Mouse (Mus musculus): Measurements from ENCODE around the gene H3f3b.
A peak's percentile ranks its signal among the peaks of the same experiment; 100 is the strongest.
"Not testable (repeated sequence)": the region's sequence is repeated elsewhere in the genome, so short reads cannot be mapped to it uniquely, and the experiment has no call there.

H3f3b gene

GRCm38 (mm10) chr11:116021328-116022220, 6.2 kb downstream of the H3f3b start:
- no peak for DNase-seq (ENCODE audit: low spot score)

GRCm38 (mm10) chr11:116020519-116020922, 7.2 kb downstream of the H3f3b start:
- no peak for DNase-seq (ENCODE audit: low spot score)

GRCm38 (mm10) chr11:116019976-116020411, 7.8 kb downstream of the H3f3b start:
- DNase-seq (ENCODE audit: low spot score): no peak

GRCm38 (mm10) chr11:116019360-116019791, 8.4 kb downstream of the H3f3b start:
- no peak for DNase-seq (ENCODE audit: low spot score)

GRCm38 (mm10) chr11:116018867-116019266, 8.9 kb downstream of the H3f3b start:
- not testable (repeated sequence) for DNase-seq (ENCODE audit: low spot score)

GRCm38 (mm10) chr11:116018106-116018505, 9.7 kb downstream of the H3f3b start:
- no peak for DNase-seq (ENCODE audit: low spot score)

GRCm38 (mm10) chr11:116014821-116015220, 12.9 kb downstream of the H3f3b start:
- DNase-seq (ENCODE audit: low spot score): no peak

GRCm38 (mm10) chr11:116012262-116012947, 15.4 kb downstream of the H3f3b start, which contains the start of gene Galk1:
Galk1 (minus strand) TSS chr11:116012719.
- DNase-seq (ENCODE audit: low spot score): peak; percentile 90

- DNase-seq (ENCODE audit: low spot score): no peak
These were observed 16.1 kb downstream of the H3f3b start for GRCm38 (mm10) chr11:116011529-116012261.

GRCm38 (mm10) chr11:116010948-116011347, 16.8 kb downstream of the H3f3b start:
- no peak for DNase-seq (ENCODE audit: low spot score)

- DNase-seq (ENCODE audit: low spot score): no peak
These were observed 17.6 kb downstream of the H3f3b start for GRCm38 (mm10) chr11:116010146-116010545.

- no peak for DNase-seq (ENCODE audit: low spot score)
These were observed 18.1 kb downstream of the H3f3b start for GRCm38 (mm10) chr11:116009661-116010060.

- DNase-seq (ENCODE audit: low spot score): no peak
These were observed 18.9 kb downstream of the H3f3b start for GRCm38 (mm10) chr11:116008832-116009375.

- no peak for DNase-seq (ENCODE audit: low spot score)
These were observed 19.4 kb downstream of the H3f3b start for GRCm38 (mm10) chr11:116008411-116008810.

- no peak for DNase-seq (ENCODE audit: low spot score)
These were observed 20.5 kb downstream of the H3f3b start for GRCm38 (mm10) chr11:116007095-116007850.

- no peak for DNase-seq (ENCODE audit: low spot score)
These were observed 21.9 kb downstream of the H3f3b start for GRCm38 (mm10) chr11:116005701-116006419.

GRCm38 (mm10) chr11:116004840-116005700, 22.7 kb downstream of the H3f3b start:
- DNase-seq (ENCODE audit: low spot score): peak; percentile 88

GRCm38 (mm10) chr11:116004186-116004823, 23.5 kb downstream of the H3f3b start:
- DNase-seq (ENCODE audit: low spot score): no peak

- no peak for DNase-seq (ENCODE audit: low spot score)
These were observed 24.9 kb downstream of the H3f3b start for GRCm38 (mm10) chr11:116002894-116003293.

All from ovary, postnatal 36 days (tissue).